Mouse (Mus musculus): ENCODE measurements at regions not wholly inside any gene's neighbourhood (a gene's known extent, or its start where the extent isn't known, plus 50 kb on each side); places are given as distances from the start of the nearest gene placed in this dataset.
"Not testable (repeated sequence)": the region's sequence is repeated elsewhere in the genome, so short reads cannot be mapped to it uniquely, and the experiment has no call there.

DNA sequence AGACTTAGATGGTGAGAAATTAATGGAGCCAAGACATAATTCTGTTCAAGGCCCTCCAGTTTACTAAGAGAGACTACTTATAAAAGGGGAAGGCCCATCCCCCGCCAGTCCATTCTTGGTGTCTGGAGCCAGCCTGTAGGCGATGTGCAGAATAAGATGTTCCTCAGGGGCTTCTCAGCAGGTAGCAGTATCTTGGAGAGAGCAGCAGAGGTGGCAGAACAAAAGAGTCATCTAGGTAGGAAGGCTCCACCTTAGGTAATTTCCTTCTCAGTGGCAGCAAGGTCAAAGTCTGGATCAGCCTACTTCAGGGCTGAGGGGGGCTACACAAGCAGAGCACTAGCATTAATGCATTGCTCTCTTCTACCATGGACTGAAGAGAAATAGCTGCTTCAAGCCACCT is 449.4 kb upstream of the Tbl1xr1 start:
- DNase-seq: not testable (repeated sequence)

DNA sequence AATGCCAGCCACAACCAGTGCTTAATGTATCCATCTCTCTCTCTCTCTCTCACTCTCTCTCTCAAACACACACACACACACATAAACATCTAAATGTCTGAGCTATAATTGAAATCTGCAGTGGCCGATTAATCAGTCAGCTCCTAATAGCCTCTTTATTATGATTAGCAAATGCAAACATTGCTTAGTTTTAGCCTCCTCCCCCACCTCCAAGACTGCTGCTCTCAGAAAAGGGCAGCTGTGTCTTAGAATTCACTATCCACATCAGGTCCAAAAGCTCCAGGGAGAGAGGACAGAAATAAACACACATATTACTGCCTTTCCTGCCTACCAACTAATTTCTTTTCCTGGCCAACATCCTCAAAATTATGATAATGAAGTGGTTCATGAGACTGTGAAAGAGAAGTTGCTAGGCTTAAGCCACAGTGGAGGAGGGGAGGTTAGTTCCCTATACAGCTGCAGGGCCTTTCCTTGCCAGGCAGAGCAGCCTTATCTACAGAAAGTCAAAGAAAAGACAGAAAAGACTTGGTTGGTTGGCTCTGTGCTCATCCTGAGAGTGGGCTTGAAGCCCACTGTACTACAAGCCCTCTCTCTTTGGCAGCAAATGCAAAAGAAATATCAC is 442.7 kb upstream of the Tbl1xr1 start:
- peak in 1 of 2 experiments; percentile 8 for DNase-seq

DNA sequence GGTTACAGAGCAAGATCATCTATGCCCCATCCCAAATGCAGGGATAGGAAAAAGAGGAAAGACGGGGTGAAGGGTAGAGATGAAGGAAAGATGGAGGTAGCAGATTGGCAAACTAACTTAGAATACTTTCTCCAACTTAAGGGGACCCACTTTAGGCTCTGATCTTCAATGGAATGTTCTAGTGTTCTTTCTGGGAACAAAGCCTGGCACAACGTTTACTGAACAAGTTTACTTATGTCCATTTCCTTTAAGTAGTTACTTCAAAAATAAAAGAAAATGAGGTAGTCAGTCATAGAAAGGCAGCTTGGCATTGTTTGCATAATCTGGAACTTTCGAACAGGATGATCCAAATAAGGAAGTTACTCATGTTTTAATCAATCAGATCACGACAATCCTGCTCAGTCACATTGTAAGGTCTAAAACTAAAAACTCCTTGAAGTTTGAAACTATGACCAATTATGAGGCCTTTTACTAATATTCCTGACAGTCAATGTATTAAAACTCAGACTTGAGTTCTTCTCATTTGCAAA is 441.7 kb upstream of the Tbl1xr1 start:
- DNase-seq: no peak

DNA sequence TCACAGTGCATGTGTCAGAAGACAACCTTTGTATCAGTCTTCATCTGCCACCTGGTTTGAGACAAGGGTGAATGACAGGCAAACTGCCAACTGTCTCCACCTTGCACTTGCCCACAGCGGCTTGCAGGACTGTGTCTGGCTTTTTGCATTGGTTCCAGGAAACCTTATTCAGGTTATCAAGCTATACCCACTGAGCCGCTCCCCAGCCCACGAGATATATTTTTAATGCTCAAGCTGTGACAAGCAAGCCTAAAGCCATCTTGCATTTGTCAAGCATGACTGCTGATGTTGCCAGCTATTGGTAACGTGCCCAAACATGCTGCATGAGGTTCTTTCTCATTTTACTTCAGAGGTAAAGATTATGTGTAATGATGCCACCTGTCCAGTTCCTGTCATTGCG is 437.6 kb upstream of the Tbl1xr1 start:
- no peak for DNase-seq

DNA sequence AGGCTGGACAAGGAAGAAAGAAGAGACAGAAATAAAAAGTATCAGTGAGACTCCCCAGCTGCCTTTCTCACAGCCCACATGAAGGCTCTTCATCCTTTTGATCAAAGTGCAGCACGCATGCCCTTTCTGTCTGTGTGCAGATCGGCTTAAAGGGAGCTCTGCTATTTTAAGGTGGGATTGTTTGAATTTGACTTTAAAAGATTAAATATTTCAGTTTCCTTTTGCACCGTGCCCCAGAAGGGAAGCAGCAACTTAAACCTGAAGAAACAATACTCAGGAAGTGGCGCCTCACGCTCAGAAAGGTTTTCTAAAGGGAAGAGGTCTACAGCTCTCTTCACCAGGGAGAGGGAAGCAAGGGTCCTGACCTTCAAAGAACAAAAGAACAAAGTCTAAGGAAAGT is 436.9 kb upstream of the Tbl1xr1 start:
- no peak for DNase-seq

DNA sequence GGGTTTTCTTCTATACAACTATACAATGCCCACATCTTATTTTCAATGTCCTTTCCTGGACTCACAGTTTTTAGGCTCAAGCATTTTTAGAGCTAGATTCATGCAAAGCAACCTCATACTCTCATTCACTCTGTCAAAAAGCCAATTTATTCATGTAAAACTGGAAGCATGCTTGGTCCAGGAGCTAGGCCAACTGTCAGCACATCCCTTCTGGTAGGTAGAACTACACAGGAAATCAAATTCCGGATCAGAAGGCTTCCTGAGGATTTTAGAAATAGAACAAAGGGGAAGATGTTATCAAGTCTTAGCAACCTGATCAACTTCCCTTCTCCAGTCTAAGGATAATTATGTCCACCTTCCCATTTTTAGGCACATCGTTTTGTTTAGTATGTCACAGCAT is 432.4 kb upstream of the Tbl1xr1 start:
- DNase-seq: no peak

DNA sequence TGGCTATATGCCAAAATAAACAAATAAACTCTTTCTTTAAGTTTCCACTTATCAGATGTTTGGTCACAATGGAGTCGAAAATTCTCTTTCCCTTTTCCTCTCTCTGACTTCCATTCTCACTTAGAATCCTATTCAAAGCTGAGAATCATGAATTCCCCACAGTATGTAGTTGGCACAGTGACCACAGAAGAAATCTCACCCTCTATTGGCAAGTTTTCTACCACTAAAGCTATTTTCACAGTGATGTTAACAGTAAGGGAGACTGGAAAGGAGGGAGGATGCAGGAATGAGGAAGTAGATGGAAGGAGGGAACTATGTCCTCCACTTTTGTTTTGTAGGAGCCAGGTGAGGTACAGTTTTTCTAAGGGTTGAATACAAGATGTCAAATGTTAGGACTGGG is 431.2 kb upstream of the Tbl1xr1 start:
- DNase-seq: no peak

DNA sequence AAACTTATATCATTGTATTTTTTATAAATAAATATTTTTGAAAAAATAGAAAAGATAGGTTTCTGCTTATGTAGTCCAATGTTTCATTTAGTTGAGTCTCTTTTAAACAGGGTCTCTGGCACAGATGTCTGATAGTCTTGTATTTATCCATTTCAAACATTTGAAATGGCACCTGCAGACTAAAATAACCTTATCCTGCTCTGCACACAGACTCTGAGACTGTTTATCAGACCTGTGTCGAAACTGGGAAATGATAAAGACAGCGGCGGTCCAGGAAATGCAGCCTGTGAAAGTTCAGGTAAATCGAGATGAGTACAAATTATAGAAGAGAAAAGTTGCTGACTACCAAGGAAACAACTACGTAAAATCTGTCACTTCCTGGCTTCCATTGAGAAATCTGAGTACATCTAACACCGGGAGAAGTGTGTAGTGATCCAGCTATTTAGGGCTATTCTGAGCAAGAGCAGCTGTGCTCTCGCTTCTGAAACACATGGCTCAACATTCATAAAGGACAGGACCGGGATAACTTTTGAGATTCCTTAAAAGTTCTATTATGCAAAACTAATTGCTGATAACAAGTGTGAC is 426.5 kb upstream of the Tbl1xr1 start:
- DNase-seq: no peak

DNA sequence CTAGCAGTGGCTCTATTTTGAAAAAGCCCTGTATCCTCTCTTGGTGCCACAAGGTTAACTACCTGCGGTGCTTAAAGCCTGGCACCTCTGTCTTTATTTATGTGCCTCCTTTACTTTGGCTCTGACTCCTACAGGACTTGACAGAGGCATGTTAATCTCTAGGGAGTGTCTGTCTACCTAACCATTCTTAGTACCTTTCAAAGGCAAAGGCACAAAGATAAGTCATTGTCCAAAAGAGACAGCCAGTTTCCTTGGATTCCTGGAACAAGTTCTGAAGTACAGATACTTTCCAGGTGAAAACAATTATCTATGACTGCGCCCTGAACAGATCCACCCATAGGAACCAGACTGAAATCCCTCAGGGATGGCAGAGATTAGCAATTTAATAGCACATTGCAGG is 421.2 kb upstream of the Tbl1xr1 start:
- no peak for DNase-seq

DNA sequence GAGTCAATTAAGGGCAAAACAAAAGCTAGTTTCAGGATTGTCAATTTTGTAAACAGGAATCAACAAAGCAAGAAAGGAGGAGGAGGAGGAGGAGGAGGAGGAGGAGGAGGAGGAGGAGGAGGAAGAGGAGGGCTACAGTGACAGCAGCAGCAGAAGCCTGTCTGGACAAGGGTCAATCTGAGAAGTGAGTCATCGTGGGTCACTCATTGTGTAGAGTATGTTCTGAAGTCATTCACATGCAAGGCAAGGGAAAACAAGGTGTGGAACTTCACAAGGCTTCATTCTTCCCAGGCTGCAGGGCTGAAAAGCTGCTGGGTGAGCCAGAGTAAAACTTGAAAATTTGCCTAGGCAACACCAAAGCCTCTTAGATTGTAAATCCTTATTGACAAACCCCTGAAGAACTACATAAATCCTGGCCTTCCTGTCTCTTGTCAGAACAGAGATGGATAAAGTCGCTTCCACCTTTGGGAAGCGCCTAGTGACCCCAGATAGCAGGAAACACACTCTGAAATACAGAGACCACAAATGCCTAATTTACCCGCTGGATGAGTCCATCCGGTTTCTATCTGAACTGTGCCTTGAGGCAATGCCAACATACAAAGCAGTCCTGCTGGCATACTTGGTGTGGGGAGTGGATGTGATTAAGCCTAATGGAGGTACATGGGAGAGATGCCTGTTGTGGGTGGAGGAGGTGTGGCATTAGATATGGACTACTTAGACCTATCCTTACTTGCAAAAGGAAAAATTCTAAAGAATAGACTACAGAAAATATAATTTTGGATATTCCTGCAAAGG is 408.9 kb upstream of the Tbl1xr1 start:
- DNase-seq: no peak

DNA sequence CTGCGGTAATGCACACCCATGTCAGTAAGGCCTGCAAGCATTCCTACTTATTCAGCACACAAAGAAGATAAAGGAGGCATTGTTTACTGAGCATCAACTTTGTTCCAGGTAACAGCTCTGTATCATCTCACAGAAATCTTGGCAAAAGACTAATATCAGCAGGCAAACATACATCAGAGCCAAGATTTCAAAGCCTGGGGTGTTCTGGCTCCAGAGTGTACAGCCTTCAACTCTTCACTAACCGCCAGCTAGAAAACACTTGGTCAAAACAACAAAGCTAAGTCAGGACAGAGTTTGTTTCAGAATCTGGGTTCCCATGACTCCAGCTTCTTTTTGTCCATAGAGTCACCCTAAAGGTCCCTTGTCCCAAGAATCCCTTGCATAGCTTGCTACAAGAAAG is 404.6 kb upstream of the Tbl1xr1 start:
- DNase-seq: no peak

DNA sequence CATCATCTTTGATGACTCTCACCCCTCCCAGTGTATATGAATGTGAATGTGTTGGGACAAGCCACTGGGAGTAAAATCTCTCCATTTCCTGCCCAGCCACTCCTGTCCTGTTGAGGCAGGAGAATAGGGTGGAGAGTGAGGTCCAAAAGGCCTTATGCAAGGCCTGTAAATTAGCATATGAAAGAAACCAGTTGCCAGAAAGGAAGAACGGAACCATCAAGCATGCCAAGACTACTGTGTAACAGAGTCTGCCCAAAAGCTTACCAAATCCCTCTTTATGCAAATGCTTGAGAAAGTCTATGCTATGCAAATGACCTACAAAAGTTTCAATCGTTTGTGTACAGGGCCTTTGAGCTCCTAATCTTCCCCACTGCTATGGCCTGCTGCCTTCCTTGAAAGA is 404.0 kb upstream of the Tbl1xr1 start:
- DNase-seq: no peak

DNA sequence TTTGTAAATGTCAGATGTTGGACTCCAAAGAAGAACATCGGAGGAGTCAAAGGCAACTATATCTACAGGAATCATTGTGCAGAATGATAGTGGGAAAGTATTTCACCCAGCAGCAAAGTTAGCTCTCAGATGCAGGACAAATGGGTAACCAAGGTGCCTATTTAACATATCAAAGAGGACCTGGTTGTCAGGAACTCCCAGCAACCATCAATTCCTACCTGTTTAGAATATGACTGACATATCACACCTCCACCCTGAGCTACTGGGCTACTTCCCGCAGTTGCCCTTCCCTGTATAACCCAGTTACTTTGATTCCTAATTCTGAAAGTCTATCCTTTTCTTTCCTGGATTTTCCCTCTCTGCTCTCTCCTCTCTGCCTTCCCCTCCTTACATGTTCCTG is 403.0 kb upstream of the Tbl1xr1 start:
- DNase-seq: no peak

DNA sequence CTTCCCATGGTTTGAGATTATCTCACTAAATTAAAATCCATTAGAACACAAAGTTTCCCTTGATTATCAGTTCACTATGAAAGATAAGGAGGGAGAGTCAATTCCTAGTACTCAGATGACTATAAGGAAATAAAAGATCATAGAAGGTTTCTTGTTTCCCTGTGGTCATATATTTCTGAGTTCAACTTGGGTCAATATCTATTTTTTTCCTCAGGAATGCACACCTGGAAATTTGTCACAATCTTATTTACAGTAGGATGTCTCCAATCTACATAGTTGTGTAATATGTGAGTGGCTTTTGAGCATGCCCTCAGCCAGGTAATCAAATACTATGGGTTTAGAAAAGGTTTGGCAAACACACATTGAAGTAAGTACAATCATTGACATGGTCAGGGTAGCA is 398.2 kb upstream of the Tbl1xr1 start:
- DNase-seq: no peak

DNA sequence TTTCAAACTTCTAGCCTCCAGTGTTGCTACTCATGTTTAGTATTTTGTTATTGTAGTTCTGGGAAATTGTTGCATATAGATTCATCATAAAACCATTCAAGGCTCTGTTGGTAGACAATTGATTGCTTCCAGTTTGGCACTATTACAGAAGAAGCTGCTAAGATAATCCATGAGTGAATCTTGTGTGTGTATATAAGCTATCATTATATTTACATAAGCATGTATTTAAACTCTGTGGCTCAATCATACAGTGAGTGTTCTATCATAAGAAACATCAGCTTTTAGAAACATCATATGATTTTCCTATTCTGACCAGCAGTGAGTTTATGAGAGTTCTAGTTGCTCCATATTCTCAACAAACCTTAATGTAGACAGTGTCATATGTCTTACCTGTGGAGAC is 397.7 kb upstream of the Tbl1xr1 start:
- DNase-seq: no peak

DNA sequence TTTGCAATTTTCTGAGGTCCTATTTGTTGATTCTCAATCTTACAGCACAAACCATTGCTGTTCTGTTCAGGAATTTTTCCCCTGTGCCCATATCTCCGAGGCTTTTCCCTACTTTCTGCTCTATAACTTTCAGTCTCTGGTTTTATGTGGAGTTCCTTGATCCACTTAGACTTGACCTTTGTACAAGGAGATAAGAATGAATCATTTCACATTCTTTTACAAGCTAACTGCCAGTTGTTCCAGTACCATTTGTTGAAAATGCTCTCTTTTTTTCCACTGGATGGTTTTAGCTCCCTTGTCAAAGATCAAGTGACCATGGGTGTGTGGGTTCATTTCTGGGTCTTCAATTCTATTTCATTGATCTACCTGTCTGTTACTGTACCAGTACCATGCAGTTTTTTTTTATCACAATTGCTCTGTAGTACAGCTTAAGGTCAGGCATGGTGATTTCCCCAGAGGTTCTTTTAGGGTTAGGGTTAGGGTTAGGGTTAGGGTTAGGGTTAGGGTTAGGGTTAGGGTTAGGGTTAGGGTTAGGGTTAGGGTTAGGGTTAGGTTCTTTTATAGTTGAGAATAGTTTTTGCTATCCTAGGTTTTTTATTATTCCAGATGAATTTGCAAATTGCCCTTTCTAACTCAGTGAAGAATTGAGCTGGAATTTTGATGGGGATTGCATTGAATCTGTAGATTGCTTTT is 378.3 kb upstream of the Tbl1xr1 start:
- DNase-seq: not testable (repeated sequence)

DNA sequence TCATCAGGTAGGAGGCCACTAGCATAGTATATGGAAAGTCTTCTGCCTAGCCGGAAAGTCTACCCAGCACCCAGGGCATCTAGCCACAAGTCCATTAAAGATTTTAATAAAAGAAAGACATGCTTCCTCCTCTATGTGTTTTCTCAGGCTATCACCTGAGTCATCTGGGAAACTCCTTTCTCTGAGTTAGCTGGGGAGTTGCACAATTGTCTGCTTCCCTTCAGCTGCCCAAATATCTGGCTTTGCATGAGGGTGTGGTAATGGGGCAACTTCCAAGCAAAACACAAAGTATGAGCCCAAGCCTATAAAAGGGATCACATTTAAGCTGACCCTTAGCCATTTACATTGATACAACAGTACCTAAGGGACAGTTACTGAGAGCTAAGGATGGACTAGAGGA is 376.9 kb upstream of the Tbl1xr1 start:
- DNase-seq: no peak

DNA sequence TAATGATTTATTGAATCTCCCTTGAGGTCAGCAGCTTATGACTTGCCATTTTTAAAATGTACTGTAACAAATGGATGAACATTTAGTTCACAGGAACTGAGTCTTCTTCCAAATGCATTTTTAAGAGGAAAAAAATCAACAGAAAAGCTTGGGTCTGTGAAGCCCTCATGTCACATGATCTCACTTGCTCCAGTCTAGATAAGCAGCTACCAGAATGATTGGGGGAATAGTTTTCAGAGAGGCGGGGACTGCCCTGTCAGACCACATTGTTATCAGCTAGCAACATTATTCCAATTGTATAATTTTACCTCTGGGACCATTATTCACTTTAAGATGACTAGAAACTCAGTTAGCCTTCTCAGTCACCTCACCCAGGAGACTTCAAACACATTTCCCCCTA is 376.1 kb upstream of the Tbl1xr1 start:
- DNase-seq: no peak

DNA sequence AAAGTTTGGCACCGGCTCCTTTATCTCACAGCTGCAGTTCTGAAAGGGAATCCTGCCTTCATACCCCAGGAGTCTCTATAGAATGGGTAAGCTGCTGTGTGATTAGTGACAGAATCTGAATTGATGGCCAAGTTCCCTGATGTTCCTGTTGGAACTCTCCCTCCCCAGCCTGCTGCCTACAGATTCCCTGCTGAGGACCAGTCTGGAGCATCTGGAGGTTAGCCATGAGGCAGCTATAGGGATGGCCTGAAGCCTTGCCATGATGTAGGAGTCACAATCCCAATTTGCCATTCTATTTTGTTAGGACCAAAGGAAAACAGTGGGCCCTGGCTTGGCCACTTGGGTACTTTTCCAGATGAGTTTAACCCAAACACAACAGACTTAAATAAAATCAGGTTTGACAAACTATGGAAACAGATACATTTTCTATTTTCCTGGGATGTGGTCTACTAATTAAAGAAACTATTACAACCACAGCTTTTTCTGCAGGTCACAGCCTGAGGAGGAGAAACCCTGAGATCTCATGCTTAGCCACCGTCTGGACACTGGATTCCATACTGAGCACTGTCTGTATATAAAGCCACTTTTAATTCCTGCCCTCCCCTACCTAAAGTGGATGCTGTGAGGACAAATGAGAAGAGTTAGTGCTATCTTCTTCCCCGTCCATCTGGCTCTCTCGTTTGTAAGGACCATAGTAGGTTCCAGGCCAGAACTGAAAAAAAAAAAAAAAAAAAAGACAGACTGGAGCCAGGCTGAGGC is 349.5 kb upstream of the Tbl1xr1 start:
- DNase-seq: no peak

DNA sequence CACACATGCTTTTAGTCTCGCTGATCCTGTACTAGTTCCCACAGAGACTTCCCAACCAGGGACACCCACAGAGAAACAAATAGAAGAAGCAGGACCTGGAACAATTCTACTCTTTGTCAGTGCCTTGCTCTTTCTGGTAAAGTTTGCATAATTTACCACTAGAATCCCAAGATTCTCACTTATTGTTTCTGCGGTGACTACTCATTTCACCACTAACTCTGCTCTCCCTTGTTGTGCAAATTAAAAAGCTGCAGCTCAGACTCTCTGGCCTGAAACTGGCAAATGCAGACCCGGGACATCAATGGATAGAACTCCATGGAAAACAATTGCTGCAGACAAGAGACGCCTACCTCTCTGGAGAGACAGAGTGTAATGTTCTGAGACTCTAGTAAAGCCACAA is 348.4 kb upstream of the Tbl1xr1 start:
- DNase-seq: no peak

DNA sequence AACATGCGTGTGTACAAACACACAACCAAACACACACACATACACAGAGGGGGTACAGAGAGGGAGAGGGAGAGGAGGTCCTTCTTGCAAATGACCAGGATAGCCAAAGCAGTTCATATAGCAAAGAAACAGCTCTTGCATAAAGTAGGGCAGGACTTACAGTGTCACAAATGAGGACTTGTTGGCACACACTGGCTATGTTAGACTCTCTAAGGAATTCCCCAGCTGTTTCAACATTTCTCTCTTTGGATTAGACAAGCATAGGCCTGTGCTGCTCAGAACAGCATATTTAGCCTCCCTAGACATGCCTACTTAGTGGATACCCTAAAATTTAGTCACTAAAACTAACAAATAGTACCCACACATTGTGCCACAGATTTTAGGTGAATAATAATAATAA is 347.1 kb upstream of the Tbl1xr1 start:
- DNase-seq: no peak

DNA sequence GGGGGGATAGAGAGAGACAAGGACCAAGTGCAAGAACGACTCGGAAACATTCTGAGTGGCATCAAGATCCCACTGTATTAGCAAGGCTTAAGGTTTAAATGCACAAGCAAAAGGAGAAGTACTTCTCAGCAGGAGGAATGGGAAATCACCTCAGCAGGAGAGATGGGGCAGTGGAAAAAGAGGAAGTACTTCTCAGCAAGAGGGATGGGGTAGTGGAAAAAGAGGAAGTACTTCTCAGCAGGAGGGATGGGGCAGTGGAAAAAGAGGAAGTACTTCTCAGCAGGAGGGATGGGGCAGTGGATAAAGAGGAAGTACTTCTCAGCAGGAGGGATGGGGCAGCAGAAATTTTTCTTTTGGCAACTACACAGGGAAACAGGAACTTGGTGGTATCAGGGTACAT is 340.8 kb upstream of the Tbl1xr1 start:
- DNase-seq: not testable (repeated sequence)

DNA sequence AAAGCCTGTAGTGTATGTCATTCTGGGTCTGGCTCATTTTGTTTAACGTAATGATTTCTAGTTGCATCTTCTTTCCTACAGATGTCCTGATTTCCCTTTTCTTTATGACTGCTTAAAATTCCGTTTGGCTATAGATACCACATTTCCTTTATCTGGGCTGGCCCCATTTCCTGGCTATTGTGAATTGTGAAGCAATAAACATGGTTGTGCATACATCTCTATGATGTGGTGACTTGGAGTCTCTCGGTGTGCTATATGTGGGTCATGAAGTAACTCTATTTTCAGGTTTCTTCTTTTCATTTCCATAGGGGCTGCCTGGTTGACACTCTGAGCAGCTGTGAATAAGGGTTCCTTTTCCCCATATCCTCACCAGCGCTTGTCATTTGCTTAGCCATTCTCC is 336.7 kb upstream of the Tbl1xr1 start:
- no peak for DNase-seq
